Mouse (Mus musculus): ENCODE results near the gene Sept10. TPM values are rescaled to one million over a fixed set of nuclear protein-coding genes. Genes with fewer than 3 reads are reported as not detected.

Gene Sept10
- polyA plus RNA-seq (2012; rRNA removed) = 40.8 and 43.3 TPM in 2 replicates

GRCm38 (mm10) chr10:59221473-59222270 is at the start of gene Sept10, which contains the start of gene Sowahc:
Sept10 (minus strand) TSS chr10:59221847.
Sowahc (plus strand) TSS chr10:59221953.

Other genes with a start within 250 kb of the Sept10 start
- 5.3 and 6.2 TPM in 2 replicates for gene Sowahc, start 106 bp upstream of the Sept10 start, polyA plus RNA-seq (2012; rRNA removed)
- gene P4ha1, start 101.4 kb upstream of the Sept10 start, polyA plus RNA-seq (2012; rRNA removed) = 30.0 and 31.6 TPM in 2 replicates
- gene Gm10273, start 173.8 kb upstream of the Sept10 start, polyA plus RNA-seq (2012; rRNA removed) = 4.9 and 6.5 TPM in 2 replicates
- 1.0 and 2.5 TPM in 2 replicates for gene Pla2g12b, start 181.8 kb upstream of the Sept10 start, polyA plus RNA-seq (2012; rRNA removed)
- 1.8 and 3.1 TPM in 2 replicates for gene Oit3, start 219.9 kb upstream of the Sept10 start, polyA plus RNA-seq (2012; rRNA removed)